Mouse (Mus musculus): ENCODE results near the gene Cdx4. TPM values are rescaled to one million over a fixed set of nuclear protein-coding genes. Genes with fewer than 3 reads are reported as not detected.

Cdx4 gene
- polyA plus RNA-seq (2015; fragmentation: Nextera tagmentation; extraction: Ambion mirVana): not detected in 2 replicates

DNA sequence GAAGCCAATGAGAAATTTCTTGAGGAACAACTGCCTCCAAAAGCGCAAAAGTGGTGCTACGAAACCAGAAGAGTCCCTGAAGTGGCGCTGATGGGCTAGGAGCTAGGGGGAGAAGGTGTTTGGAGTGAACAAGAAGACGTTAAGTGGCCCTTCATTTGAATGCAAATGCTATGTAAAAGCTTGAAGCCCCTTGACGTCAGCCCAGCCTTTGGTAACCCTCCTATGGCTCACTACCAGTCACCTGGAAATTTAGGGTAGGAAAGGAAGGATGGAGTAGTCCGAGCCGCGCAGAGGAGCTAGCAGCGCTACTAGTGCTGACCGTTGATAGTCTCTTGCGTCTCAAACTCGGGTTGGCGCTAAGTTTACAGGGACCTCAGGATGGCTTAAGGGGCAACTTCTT, at the start of gene Cdx4:
Gene Cdx4, plus strand, starts transcription at position 253 of the 400 bp plus-strand sequence.
- Histone ChIP-seq H3K4me2 (replicated peaks) (peak within 1 kb of the TSS; percentile 46), H3K9me3 (no peaks in the 10 kb centered on the region), H3K9ac (no peak within 1 kb of the TSS), H3K36me3 (no peaks in the 10 kb centered on the region), H3K27ac (no peak within 1 kb of the TSS), H3K4me1 (no peaks in the 10 kb centered on the region), H3K27me3 (peaks cover 83% of the 10 kb centered on the region), H3K4me3 (peak within 1 kb of the TSS; percentile 19)
- ATAC-seq (ENCODE audit: low FRiP score, low read depth): no peak
- WGBS: 21% methylated on average over 13 of the region's 13 CpGs

DNA sequence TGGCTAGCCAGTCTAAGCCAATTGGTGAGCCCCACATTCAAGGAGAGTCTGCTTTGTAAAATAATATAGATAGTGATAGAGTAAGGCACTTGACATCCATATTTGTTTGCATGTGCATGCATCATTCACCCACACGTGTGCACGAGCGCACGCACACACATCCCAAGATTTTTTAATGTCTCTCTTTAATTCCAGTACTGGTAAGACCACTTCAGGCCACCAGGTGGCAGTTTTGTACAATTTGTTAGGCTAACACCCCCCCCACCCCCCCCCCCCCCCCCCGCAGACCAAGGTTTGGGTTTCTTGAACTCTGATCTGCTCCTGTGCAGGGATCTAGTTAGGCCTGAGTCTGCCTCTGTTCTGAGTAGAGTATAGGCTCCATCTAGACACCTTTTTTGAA, 46.9 kb upstream of the Cdx4 start:
- no peaks in the 10 kb centered on the region for H3K4me1 ChIP-seq
- H3K27ac ChIP-seq: no peak overlapping the region
- no peak for ATAC-seq (ENCODE audit: low FRiP score, low read depth)
- WGBS: 85% methylated on average over 4 of the region's 5 CpGs
- no peak overlapping the region for H3K4me2 ChIP-seq (replicated peaks)
- 0 out of 2 replicates have a peak, but pooled peaks cover 3% of the 10 kb centered on the region for H3K27me3 ChIP-seq
- H3K4me3 ChIP-seq: no peak overlapping the region
- no peak overlapping the region for H3K9ac ChIP-seq
- no peaks in the 10 kb centered on the region for H3K9me3 ChIP-seq
- no peaks in the 10 kb centered on the region for H3K36me3 ChIP-seq

DNA sequence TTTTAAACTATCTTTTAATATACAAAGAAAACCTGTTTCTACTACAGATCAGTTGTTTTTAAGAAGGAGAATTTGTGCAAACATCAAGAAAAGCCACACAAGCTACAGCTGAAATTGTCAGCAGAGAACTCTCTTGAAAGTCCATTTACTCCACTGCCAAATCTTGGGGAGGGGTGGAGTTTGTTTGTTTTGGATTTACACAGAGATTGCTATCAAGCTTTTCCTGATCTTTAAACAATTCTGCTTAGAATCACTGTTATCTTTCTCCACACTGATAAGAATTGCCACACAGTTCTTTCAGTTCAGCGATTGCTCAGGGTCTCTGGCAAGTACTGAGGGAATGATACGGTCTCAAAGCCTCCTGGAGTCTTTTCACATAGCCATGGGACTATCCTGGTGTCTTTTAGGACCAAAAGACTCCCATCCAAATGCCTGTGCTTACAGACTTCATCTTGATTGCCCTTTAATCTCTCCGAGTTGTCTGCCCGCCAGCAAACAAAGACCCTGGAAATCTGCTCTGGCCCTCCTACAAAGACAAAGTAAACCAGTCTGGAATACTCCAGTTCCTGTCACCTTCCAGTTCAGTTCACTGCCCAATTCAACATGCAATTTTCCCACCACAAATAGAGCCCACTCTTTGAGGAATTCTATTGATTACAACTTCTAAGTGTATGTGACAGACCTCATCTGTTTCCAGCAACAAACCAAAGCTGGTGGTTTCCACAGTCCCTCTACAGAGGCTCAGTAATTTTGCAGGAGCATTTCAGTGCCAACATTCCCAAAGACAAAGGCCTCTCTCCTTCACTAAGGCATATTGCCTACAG, 34.1 kb upstream of the Cdx4 start:
- 33% methylated on average over 4 of the region's 4 CpGs for WGBS
- H3K27me3 ChIP-seq: peaks cover 35% of the 10 kb centered on the region
- no peak overlapping the region for H3K27ac ChIP-seq

DNA sequence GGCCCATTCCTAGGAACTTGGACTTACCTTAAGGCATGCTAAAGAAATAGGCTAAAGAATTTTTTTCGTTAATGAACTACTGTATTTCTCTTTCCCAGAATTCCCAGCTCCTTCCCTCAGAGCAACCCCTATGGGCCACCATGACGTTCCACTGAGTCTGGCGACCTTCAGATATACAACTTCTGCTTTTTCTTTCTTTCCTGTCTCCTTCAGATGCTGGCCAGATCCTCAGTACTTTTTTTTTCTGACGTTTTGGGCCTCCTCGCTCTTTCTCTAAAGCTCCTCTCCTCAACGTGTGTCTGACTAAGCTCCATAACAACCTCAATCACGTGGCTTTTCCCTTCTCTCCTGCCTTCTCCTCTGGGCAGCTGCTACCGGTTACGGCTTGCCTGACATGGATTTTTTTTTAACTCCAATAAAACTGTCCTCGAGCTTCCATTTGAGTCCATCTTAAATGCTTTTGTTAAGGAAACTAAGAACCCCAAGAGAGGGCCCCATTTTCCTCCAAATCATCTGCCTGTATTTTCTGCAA, 33.3 kb upstream of the Cdx4 start:
- H3K36me3 ChIP-seq: no peaks in the 10 kb centered on the region
- ATAC-seq (ENCODE audit: low FRiP score, low read depth): no peak
- H3K27ac ChIP-seq: no peak overlapping the region
- H3K4me1 ChIP-seq: no peaks in the 10 kb centered on the region
- H3K4me3 ChIP-seq: no peak overlapping the region
- WGBS: 19% methylated on average over 10 of the region's 10 CpGs
- no peak overlapping the region for H3K9ac ChIP-seq
- H3K4me2 ChIP-seq (replicated peaks): peak overlapping the region; percentile 57
- peaks cover 35% of the 10 kb centered on the region for H3K27me3 ChIP-seq
- no peaks in the 10 kb centered on the region for H3K9me3 ChIP-seq

More for the DNA sequence above, 34.1 kb upstream of the Cdx4 start:
- Histone ChIP-seq H3K4me1 (no peaks in the 10 kb centered on the region), H3K4me3 (no peak overlapping the region), H3K9me3 (no peaks in the 10 kb centered on the region), H3K36me3 (no peaks in the 10 kb centered on the region), H3K9ac (no peak overlapping the region), H3K4me2 (replicated peaks) (no peak overlapping the region)
- ATAC-seq (ENCODE audit: low FRiP score, low read depth): no peak

DNA sequence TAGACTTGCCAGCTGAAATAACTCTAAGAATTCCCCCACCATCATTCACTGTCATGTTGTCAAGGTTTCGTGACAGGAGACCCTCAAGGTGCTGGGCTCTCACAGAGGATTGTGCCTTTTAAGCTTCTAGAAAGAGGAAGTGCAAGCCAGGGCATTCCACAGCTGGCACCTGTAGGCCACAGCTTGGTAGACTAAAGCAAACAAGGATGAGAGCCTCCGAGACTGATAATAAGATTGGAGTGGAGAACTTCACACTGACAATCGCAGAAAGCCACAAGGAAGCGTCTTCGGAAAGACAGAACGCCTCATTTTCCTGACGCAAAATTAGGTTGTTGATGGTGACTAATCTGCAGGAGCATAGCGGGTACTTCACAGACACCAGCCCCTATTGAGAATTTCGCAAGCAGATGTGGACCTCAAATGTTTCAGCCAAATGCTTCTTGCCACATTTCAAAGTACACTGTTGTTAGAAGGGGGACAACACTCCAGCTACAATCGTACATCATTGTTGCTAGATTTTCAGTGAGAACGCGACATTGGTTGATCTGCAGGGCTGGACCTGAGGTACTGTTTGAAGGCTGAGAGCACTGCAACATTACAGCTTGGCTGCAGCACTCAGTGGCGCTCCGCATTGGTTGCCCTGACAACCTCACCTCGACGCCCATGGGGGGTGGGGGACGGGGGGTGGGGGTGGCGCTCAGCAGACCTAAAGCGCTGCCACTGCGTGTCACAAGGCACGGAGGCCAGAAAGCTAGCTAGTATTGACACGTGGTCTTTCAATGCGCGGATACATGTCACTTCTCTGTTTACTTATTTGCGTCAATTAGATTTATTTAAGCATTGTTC, 32.5 kb upstream of the Cdx4 start:
- H3K27ac ChIP-seq: no peak overlapping the region
- H3K4me3 ChIP-seq: peak overlapping the region; percentile 25
- H3K9me3 ChIP-seq: no peaks in the 10 kb centered on the region
- 0 out of 2 replicates have a peak, but pooled peaks have one; percentile 61 for ATAC-seq (ENCODE audit: low FRiP score, low read depth)
- 22% methylated on average over 25 of the region's 25 CpGs for WGBS
- no peak overlapping the region for H3K9ac ChIP-seq
- H3K4me1 ChIP-seq: no peaks in the 10 kb centered on the region
- H3K27me3 ChIP-seq: peaks cover 35% of the 10 kb centered on the region
- H3K4me2 ChIP-seq (replicated peaks): peak overlapping the region; percentile 57
- no peaks in the 10 kb centered on the region for H3K36me3 ChIP-seq

DNA sequence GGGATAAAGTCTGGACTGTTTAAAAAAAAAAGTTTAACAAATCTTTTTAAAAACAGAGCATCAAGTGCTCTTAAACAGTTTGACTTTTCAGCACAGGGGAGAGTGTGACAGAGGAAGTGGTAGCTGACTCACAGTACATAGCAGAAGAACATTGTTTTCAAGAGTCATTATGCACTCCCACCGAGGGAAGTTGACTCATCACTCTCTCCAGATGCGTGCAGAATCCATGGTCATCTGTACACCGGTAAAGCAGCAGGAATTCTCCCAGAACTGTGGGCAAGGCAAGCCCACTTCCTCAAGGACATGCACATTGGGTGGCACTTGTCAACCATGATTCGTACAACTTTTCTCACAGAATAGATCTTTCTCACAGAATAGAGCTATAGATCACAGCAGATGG, 22.3 kb upstream of the Cdx4 start:
- Histone ChIP-seq H3K9ac (no peak overlapping the region), H3K4me1 (no peaks in the 10 kb centered on the region), H3K27ac (no peak overlapping the region), H3K36me3 (no peaks in the 10 kb centered on the region), H3K4me2 (replicated peaks) (no peak overlapping the region), H3K4me3 (no peak overlapping the region), H3K27me3 (peaks cover 23% of the 10 kb centered on the region; the same call in 1 of the 2 replicates), H3K9me3 (no peaks in the 10 kb centered on the region)
- 73% methylated on average over 4 of the region's 4 CpGs for WGBS
- ATAC-seq (ENCODE audit: low FRiP score, low read depth): no peak

DNA sequence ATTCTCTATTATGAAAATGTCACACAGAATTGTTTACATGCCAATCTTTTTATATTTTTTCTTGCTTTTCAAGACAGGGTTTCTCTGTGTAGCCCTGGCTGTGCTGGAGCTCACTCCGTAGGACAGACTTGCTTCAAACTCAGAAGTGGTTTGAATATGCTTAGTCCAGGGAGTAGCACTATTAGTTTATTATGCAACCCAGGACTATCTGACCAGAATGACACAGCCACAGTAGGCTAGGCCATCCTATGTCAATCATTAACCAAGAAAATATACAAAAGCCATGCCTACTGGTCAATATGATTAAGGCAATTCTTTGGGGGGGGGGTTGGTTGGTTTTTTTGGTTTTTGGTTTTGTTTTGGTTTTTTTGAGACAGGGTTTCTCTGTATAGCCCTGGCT, 12.9 kb upstream of the Cdx4 start:
- Histone ChIP-seq H3K27me3 (peaks cover 14% of the 10 kb centered on the region; the same call in 1 of the 2 replicates), H3K4me3 (no peak overlapping the region), H3K4me1 (no peaks in the 10 kb centered on the region), H3K36me3 (no peaks in the 10 kb centered on the region), H3K9me3 (no peaks in the 10 kb centered on the region), H3K9ac (no peak overlapping the region), H3K4me2 (replicated peaks) (no peak overlapping the region), H3K27ac (no peak overlapping the region)
- WGBS: 92% methylated on average over 1 of the region's 1 CpGs
- no peak for ATAC-seq (ENCODE audit: low FRiP score, low read depth)

DNA sequence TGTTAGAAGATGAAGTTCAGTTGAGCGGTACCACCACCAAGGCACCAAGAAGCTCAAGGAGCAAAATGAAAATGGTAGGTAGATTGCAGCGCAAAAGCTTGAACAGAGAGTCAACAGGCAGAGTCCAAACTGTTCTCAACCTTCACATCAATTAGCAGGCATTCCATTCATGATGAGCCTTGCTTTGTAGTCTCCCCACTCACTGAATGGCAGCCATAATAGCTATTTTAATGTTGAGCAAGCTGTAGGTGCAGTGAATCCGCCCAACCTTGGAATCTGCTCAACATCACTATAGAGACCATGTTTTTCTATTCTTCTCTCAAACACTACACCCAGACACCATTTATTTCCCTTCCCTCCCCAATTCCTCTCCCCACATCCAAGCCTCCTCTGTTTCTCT, 9.5 kb upstream of the Cdx4 start:
- Histone ChIP-seq H3K9ac (no peak overlapping the region), H3K27ac (no peak overlapping the region), H3K9me3 (no peaks in the 10 kb centered on the region), H3K4me1 (no peaks in the 10 kb centered on the region), H3K4me2 (replicated peaks) (no peak overlapping the region), H3K36me3 (no peaks in the 10 kb centered on the region), H3K4me3 (no peak overlapping the region), H3K27me3 (peaks cover 14% of the 10 kb centered on the region; the same call in 1 of the 2 replicates)
- no peak for ATAC-seq (ENCODE audit: low FRiP score, low read depth)
- 89% methylated on average over 3 of the region's 3 CpGs for WGBS

DNA sequence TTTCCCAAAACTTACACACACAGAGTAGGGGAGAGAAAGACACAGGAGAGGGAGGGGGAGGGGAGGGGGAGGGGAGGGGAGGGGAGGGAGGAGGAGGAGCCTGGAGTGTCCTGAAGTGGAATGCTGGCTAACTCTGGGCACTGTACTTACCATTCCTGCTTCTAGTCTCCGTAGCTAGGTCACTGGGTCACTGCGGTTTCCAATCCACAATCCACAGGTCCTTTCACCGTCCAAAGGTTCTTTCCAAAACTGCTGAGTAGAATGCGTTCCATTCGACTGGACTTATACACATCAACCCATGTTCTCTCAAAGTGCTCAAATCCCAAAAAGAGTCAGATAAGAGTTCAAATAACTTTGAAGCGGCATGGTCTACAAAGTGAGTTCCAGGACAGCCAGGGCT, 7.1 kb upstream of the Cdx4 start:
- H3K9ac ChIP-seq: no peak overlapping the region
- no peaks in the 10 kb centered on the region for H3K4me1 ChIP-seq
- no peaks in the 10 kb centered on the region for H3K36me3 ChIP-seq
- ATAC-seq (ENCODE audit: low FRiP score, low read depth): no peak
- H3K27ac ChIP-seq: no peak overlapping the region
- no peak overlapping the region for H3K4me3 ChIP-seq
- no peaks in the 10 kb centered on the region for H3K9me3 ChIP-seq
- no peak overlapping the region for H3K4me2 ChIP-seq (replicated peaks)
- WGBS: 89% methylated on average over 6 of the region's 6 CpGs
- peaks cover 35% of the 10 kb centered on the region for H3K27me3 ChIP-seq

DNA sequence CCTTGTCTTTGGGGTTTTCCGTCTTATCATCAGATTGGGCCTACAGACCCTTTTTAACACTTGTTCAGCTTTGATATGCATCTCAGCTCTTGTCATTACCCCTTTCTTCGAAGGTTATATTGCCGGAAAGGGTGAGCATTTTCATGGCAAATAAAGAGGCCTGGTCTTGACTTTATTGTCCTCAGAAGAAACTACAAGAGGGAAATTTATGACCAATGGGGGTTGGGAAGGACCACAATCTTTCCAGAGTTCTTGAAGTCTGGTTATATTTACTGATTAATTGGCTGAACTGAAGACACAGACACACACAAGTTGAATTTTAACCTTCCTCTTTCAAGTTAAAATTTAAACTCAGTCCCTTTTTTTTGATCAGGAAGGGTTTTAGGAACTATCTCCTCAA, 4.7 kb downstream of the Cdx4 start:
- Histone ChIP-seq H3K9me3 (no peaks in the 10 kb centered on the region), H3K4me2 (replicated peaks) (no peak overlapping the region), H3K27me3 (peaks cover 67% of the 10 kb centered on the region), H3K9ac (no peak overlapping the region), H3K27ac (no peak overlapping the region), H3K36me3 (no peaks in the 10 kb centered on the region), H3K4me1 (no peaks in the 10 kb centered on the region), H3K4me3 (no peak overlapping the region)
- 44% methylated on average over 3 of the region's 3 CpGs for WGBS
- no peak for ATAC-seq (ENCODE audit: low FRiP score, low read depth)

DNA sequence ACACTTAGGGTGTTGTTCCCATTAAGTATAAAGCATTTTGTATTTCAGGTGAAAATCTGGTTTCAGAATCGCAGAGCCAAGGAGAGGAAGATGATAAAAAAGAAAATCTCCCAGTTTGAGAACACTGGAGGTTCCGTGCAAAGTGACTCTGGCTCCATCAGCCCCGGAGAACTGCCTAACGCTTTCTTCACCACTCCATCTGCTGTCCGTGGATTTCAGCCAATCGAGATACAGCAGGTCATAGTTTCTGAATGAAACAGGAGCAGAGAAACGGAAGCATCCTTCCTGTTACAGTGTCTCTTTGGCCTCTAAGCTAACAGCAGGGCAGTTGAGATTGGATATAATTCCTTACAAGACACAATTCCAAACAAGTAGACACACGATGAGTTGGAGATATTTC, 8.2 kb downstream of the Cdx4 start:
- 75% methylated on average over 8 of the region's 8 CpGs for WGBS
- H3K27me3 ChIP-seq: peaks cover 45% of the 10 kb centered on the region
- no peak for ATAC-seq (ENCODE audit: low FRiP score, low read depth)
- no peak overlapping the region for H3K4me3 ChIP-seq
- no peaks in the 10 kb centered on the region for H3K9me3 ChIP-seq
- H3K27ac ChIP-seq: no peak overlapping the region
- no peak overlapping the region for H3K4me2 ChIP-seq (replicated peaks)
- H3K36me3 ChIP-seq: no peaks in the 10 kb centered on the region
- no peak overlapping the region for H3K9ac ChIP-seq
- H3K4me1 ChIP-seq: no peaks in the 10 kb centered on the region
